Mouse (Mus musculus) hindbrain, embryonic 15.5 days (tissue): ENCODE data around the gene Ly6g5b. TPM values are rescaled to one million over a fixed set of nuclear protein-coding genes. Genes with fewer than 3 reads are reported as not detected.
A peak's percentile ranks its signal among the peaks of the same experiment; 100 is the strongest.

Experiments
- ATAC-seq: fragments of 200-750 bp; cut with Nextera tagmentation; 2 replicates; pipeline ENCODE4 v1.8.0; 2017; ENCODE audit warnings: low read depth, moderate number of reproducible peaks, moderate TSS enrichment; ENCODE audit not compliant: low FRiP score
- H3K27ac ChIP-seq: fragments of 300-500 bp; sonication (generic); replicated peaks from 2 replicates; pipeline ENCODE4 v1.5.1; 2015; ENCODE audit warnings: mild to moderate bottlenecking, inconsistent platforms
- H3K27me3 ChIP-seq: fragments of 300-500 bp; sonication (generic); 2 replicates; pipeline ENCODE4 v1.6.1; 2015; ENCODE audit warnings: control low read depth, inconsistent platforms
- H3K36me3 ChIP-seq: fragments of 300-500 bp; sonication (generic); 2 replicates; pipeline ENCODE4 v1.6.1; 2015; ENCODE audit warnings: control low read depth, inconsistent platforms
- H3K4me1 ChIP-seq: fragments of 300-500 bp; sonication (generic); replicated peaks from 2 replicates; pipeline ENCODE4 v1.6.1; 2015; ENCODE audit warnings: control low read depth, inconsistent platforms
- H3K4me2 ChIP-seq: fragments of 300-500 bp; sonication (generic); 2 replicates; pipeline ENCODE4 v1.6.1; 2015; ENCODE audit warnings: moderate library complexity, mild to moderate bottlenecking, inconsistent platforms
- H3K4me3 ChIP-seq: fragments of 300-500 bp; sonication (generic); 2 replicates; pipeline ENCODE4 v1.5.1; 2015; ENCODE audit warnings: mild to moderate bottlenecking, inconsistent platforms
- H3K9ac ChIP-seq: fragments of 300-500 bp; sonication (generic); 2 replicates; pipeline ENCODE4 v1.6.1; 2015; ENCODE audit warnings: inconsistent platforms
- H3K9me3 ChIP-seq: fragments of 300-500 bp; sonication (generic); 2 replicates; pipeline ENCODE4 v1.6.1; 2016; ENCODE audit warnings: control low read depth, inconsistent platforms
- WGBS: fragments of 180-500 bp; shearing (Covaris S2); methylation state at CpG from one replicate; pipeline ENCODE4 v1.1.7; 2015; 5-methylcytosine and 5-hydroxymethylcytosine counted together
- polyA plus RNA-seq: library from polyadenylated mRNA; unstranded; fragments of >200 nt; fragmentation: Nextera tagmentation; extraction: Ambion mirVana; gene quantifications from 2 replicates; pipeline ENCODE4 v1.2.1, GENCODE M21; 2015

Ly6g5b gene
- polyA plus RNA-seq, 1 experiment from 2014 or later: 1.1 TPM

DNA sequence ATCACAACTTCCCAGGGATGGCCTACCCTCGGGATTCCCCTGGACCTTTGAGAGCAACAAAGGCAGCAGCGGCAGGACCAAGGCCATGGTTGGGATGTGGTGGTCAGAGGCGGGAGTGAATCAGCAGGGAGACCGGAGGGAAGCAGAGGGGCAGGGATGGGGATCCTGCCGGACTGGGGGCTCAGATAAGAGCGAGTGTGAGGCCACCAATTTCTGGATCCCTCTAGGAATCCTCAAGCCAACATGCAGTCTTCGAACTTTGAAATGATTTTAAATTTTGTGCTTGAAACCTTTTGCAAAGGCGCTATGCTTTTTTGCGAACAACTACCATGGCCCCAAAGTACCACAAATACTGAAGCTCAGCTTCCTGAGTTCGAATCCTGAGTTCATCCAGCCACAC, 49.1 kb downstream of the Ly6g5b start, which contains the start of gene Mpig6b:
TSS of gene Mpig6b (minus strand) at position 101 of the 400 bp plus-strand sequence.
- Histone ChIP-seq H3K4me2 (peak within 1 kb of the TSS; percentile 55), H3K4me1 (peaks cover 17% of the 10 kb centered on the region), H3K27me3 (peaks cover 34% of the 10 kb centered on the region), H3K9me3 (no peaks in the 10 kb centered on the region), H3K27ac (no peak within 1 kb of the TSS), H3K9ac (0 out of 2 replicates have a peak within 1 kb of the TSS, but pooled peaks have one; percentile 22), H3K36me3 (peaks cover 5% of the 10 kb centered on the region; the same call in 1 of the 2 replicates), H3K4me3 (peak within 1 kb of the TSS; percentile 26)
- ATAC-seq: no peak
- 47% methylated on average over 10 of the region's 10 CpGs for WGBS

DNA sequence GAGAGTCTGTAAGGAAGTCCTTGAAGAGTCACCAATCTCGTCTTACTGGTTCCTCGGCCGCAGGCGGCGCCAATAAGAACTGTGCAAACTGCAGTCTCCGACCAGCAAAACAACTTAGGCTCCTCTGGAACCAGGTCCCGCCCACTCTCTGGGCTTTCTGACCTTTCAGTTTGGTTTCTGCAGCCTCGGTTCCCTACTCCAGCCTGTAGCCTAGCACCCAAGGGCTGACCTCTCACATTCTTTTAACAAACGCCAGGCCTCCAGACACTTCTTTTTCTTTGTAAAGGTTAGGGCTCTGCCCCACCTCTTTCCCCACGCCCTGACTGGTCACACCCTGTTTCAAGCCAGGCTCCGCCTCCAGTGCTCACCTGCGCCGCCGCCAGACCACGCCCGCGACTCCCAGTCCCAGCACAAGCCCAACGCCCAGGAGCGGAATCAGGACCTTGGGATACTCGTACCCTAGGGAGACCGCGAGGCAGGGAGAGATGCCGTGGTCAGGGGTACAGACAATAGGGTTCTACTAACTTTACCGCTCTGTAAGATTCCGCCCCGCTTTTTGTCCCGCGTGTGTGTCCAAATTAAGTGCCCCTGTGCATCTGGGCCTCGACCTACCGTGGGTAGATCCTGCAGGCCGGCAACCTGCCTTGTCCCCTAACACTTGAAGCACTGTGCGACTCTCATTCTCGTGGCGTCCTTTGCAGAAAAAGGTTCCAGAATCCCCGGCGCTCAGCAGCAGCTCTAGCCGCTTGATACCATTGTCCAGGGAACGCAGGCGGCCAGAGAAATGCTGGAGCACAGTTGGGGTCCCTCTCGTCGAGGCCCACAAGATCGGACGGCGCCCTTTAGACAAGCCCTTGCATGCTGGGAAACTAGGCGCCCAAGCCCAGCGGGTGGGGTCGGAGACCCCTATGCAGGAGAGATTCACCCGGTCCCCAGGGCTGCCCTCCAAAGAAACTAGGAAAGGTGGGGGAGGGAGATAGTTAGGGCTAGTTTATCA, 50.0 kb downstream of the Ly6g5b start, which contains the start of gene Ly6g6c:
TSS of gene Ly6g6c (plus strand) at position 438 of the 997 bp plus-strand sequence.
- WGBS: 2% methylated on average over 48 of the region's 48 CpGs

DNA sequence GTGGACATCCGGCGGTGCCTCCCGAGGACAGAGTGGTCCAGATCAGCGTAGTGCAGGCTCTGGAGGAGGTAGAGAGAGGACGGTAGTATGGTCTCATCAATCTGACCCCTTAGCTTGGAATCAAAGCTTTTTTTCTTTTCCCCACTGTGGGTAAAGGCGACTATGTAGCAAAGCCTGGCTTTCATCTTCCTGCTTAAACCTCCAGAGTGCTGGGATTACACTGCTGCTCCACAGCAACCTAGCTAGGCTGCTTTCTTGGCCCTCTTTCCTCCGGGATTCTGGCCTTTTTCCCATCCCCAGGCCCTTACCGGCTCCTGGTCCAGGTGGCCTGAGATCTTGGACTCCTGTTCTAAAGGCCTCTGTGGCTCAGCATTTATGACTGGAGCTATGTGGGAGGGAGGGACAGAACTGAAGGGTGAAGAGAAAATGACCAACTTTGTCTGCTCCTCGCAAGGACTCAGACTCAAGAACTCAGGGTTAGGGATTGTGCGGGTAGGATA, 50.8 kb downstream of the Ly6g5b start:
- peaks cover 8% of the 10 kb centered on the region; the same call in 1 of the 2 replicates for H3K36me3 ChIP-seq
- H3K27ac ChIP-seq: no peak overlapping the region
- no peak for ATAC-seq
- H3K9ac ChIP-seq: no peak overlapping the region
- H3K4me2 ChIP-seq: peak overlapping the region; percentile 55; the same call in 1 of the 2 replicates
- H3K9me3 ChIP-seq: no peaks in the 10 kb centered on the region
- 37% methylated on average over 10 of the region's 10 CpGs for whole genome bisulfite sequencing
- peaks cover 33% of the 10 kb centered on the region for H3K4me1 ChIP-seq
- no peak overlapping the region for H3K4me3 ChIP-seq
- peaks cover 34% of the 10 kb centered on the region for H3K27me3 ChIP-seq

More for the DNA sequence above, 50.0 kb downstream of the Ly6g5b start, which contains the start of gene Ly6g6c:
- Histone ChIP-seq H3K9me3 (no peaks in the 10 kb centered on the region), H3K4me1 (peaks cover 26% of the 10 kb centered on the region), H3K36me3 (peaks cover 8% of the 10 kb centered on the region; the same call in 1 of the 2 replicates), H3K4me2 (peak within 1 kb of the TSS; percentile 55), H3K4me3 (peak within 1 kb of the TSS; percentile 26), H3K9ac (0 out of 2 replicates have a peak within 1 kb of the TSS, but pooled peaks have one; percentile 22), H3K27me3 (peaks cover 34% of the 10 kb centered on the region), H3K27ac (no peak within 1 kb of the TSS)
- ATAC-seq: no peak

Other genes with a start within 250 kb of the Ly6g5b start
- 11.9 and 12.9 TPM in 2 replicates for gene Zbtb12, start 235.9 kb downstream of the Ly6g5b start, polyA plus RNA-seq
- gene Gm20547, start 233.4 kb downstream of the Ly6g5b start, polyA plus RNA-seq: not detected in 2 replicates
- 2.4 and 3.7 TPM in 2 replicates for gene C2, start 217.2 kb downstream of the Ly6g5b start, polyA plus RNA-seq
- gene Ehmt2, start 217.0 kb downstream of the Ly6g5b start, polyA plus RNA-seq: 90.9 and 96.7 TPM in 2 replicates
- gene Slc44a4, start 201.0 kb downstream of the Ly6g5b start, polyA plus RNA-seq: 0.09 TPM in 1 of 2 replicates, not detected in the other
- 35.9 and 38.3 TPM in 2 replicates for gene Neu1, start 184.2 kb downstream of the Ly6g5b start, polyA plus RNA-seq
- 0.31 and 0.51 TPM in 2 replicates for gene Hspa1b, start 156.2 kb downstream of the Ly6g5b start, polyA plus RNA-seq
- gene Gm20481, start 145.5 kb downstream of the Ly6g5b start, polyA plus RNA-seq: 1.0 TPM in 1 of 2 replicates, not detected in the other
- 12.0 and 13.1 TPM in 2 replicates for gene Hspa1a, start 143.3 kb downstream of the Ly6g5b start, polyA plus RNA-seq
- gene Hspa1l, start 142.7 kb downstream of the Ly6g5b start, polyA plus RNA-seq: 1.3 and 1.8 TPM in 2 replicates
- gene Lsm2, start 133.6 kb downstream of the Ly6g5b start, polyA plus RNA-seq: 109 and 113 TPM in 2 replicates
- gene Vars, start 114.4 kb downstream of the Ly6g5b start, polyA plus RNA-seq: 60.4 and 68.7 TPM in 2 replicates
- gene Vwa7, start 98.8 kb downstream of the Ly6g5b start, polyA plus RNA-seq: 0.14 TPM in 2 replicates
- 1.6 and 2.3 TPM in 2 replicates for gene Sapcd1, start 87.4 kb downstream of the Ly6g5b start, polyA plus RNA-seq
- gene Msh5, start 68.7 kb downstream of the Ly6g5b start, polyA plus RNA-seq: 1.6 and 3.4 TPM in 2 replicates
- gene Clic1, start 65.5 kb downstream of the Ly6g5b start, polyA plus RNA-seq: 87.4 TPM in 2 replicates
- gene Ddah2, start 56.4 kb downstream of the Ly6g5b start, polyA plus RNA-seq: 349 and 367 TPM in 2 replicates
- gene Ly6g6c, start 50.0 kb downstream of the Ly6g5b start, polyA plus RNA-seq: 0.18 TPM in 1 of 2 replicates, not detected in the other
- 0.22 and 0.25 TPM in 2 replicates for gene Mpig6b, start 49.2 kb downstream of the Ly6g5b start, polyA plus RNA-seq
- 0.43 and 0.53 TPM in 2 replicates for gene Ly6g6e, start 38.5 kb downstream of the Ly6g5b start, polyA plus RNA-seq
- gene Ly6g6d, start 37.4 kb downstream of the Ly6g5b start, polyA plus RNA-seq: 1.2 and 1.8 TPM in 2 replicates
- 0.24 TPM in 1 of 2 replicates, not detected in the other for gene Ly6g6f, start 29.8 kb downstream of the Ly6g5b start, polyA plus RNA-seq
- 102 and 106 TPM in 2 replicates for gene Abhd16a, start 26.2 kb downstream of the Ly6g5b start, polyA plus RNA-seq
- gene Ly6g5c, start 7.1 kb downstream of the Ly6g5b start, polyA plus RNA-seq: not detected in 2 replicates
- 24.3 and 25.4 TPM in 2 replicates for gene Gpank1, start 6.0 kb upstream of the Ly6g5b start, polyA plus RNA-seq
- gene Csnk2b, start 6.6 kb upstream of the Ly6g5b start, polyA plus RNA-seq: 308 and 311 TPM in 2 replicates
- gene D17H6S53E, start 10.9 kb upstream of the Ly6g5b start, polyA plus RNA-seq: 9.3 and 10.8 TPM in 2 replicates
- 0.21 and 0.79 TPM in 2 replicates for gene Apom, start 16.6 kb upstream of the Ly6g5b start, polyA plus RNA-seq
- gene Bag6, start 19.8 kb upstream of the Ly6g5b start, polyA plus RNA-seq: 70.0 and 75.7 TPM in 2 replicates
- gene Prrc2a, start 49.5 kb upstream of the Ly6g5b start, polyA plus RNA-seq: 175 and 181 TPM in 2 replicates
- 7.4 and 9.6 TPM in 2 replicates for gene Aif1, start 60.6 kb upstream of the Ly6g5b start, polyA plus RNA-seq
- gene Lst1, start 73.0 kb upstream of the Ly6g5b start, polyA plus RNA-seq: 5.6 and 13.9 TPM in 2 replicates
- gene Ltb, start 79.0 kb upstream of the Ly6g5b start, polyA plus RNA-seq: 0.84 and 0.97 TPM in 2 replicates
- 0.13 TPM in 1 of 2 replicates, not detected in the other for gene Tnf, start 86.6 kb upstream of the Ly6g5b start, polyA plus RNA-seq
- gene Lta, start 89.9 kb upstream of the Ly6g5b start, polyA plus RNA-seq: 0.39 and 0.42 TPM in 2 replicates
- gene Gm16181, start 105.4 kb upstream of the Ly6g5b start, polyA plus RNA-seq: 0.43 and 0.55 TPM in 2 replicates
- gene Atp6v1g2, start 118.2 kb upstream of the Ly6g5b start, polyA plus RNA-seq: 99.1 and 110 TPM in 2 replicates
- gene Nfkbil1, start 120.4 kb upstream of the Ly6g5b start, polyA plus RNA-seq: 10.8 and 12.0 TPM in 2 replicates
- gene Ddx39b, start 126.3 kb upstream of the Ly6g5b start, polyA plus RNA-seq: 361 and 365 TPM in 2 replicates
- 118 and 128 TPM in 2 replicates for gene H2-D1, start 147.3 kb upstream of the Ly6g5b start, polyA plus RNA-seq
- gene H2-Q1, start 205.0 kb upstream of the Ly6g5b start, polyA plus RNA-seq: 0.39 and 0.58 TPM in 2 replicates
- 2.5 and 3.1 TPM in 2 replicates for gene H2-Q2, start 226.8 kb upstream of the Ly6g5b start, polyA plus RNA-seq